Mouse (Mus musculus): Measurements from ENCODE around the gene Abcc4. TPM values are rescaled to one million over a fixed set of nuclear protein-coding genes. Genes with fewer than 3 reads are reported as not detected.
A peak's percentile ranks its signal among the peaks of the same experiment; 100 is the strongest.

Abcc4 gene
- total RNA-seq, 2 experiments from 2014 or later: 7.9 to 9.6 TPM

- intact Hi-C loops (cut with DNase I): loop anchor here (2.0 kb wide), 1 partner anchor 21 kb away; no protein-coding TSS in a partner anchor
- no peak for DNase-seq (ENCODE audit: low spot score in 2 of 2)
Observed at GRCm38 (mm10) chr14:118485646-118486045, 220.4 kb downstream of the Abcc4 start.

- no peak for DNase-seq (ENCODE audit: low spot score in 2 of 2)
- intact Hi-C loops (cut with DNase I): no loop called here
Observed at GRCm38 (mm10) chr14:118482320-118482719, 223.7 kb downstream of the Abcc4 start.

GRCm38 (mm10) chr14:118481779-118482178 lies 224.2 kb downstream of the Abcc4 start:
- intact Hi-C loops (cut with DNase I): no loop called here
- no peak for DNase-seq (ENCODE audit: low spot score in 2 of 2)

GRCm38 (mm10) chr14:118476329-118476728 lies 229.7 kb downstream of the Abcc4 start:
- DNase-seq (ENCODE audit: low spot score in 2 of 2): no peak
- intact Hi-C loops (cut with DNase I): no loop called here

- intact Hi-C loops (cut with DNase I): no loop called here
- DNase-seq (ENCODE audit: low spot score in 2 of 2): no peak
Observed at GRCm38 (mm10) chr14:118475100-118475454, 230.9 kb downstream of the Abcc4 start.

- DNase-seq (ENCODE audit: low spot score in 2 of 2): peak in 1 of 2 experiments; percentile 22
- intact Hi-C loops (cut with DNase I): loop anchor here (5.0 kb wide), 1 partner anchor 37 kb away; no protein-coding TSS in a partner anchor
Observed at GRCm38 (mm10) chr14:118474226-118475099, 231.6 kb downstream of the Abcc4 start.

- intact Hi-C loops (cut with DNase I): loop anchor here (5.0 kb wide), 1 partner anchor 37 kb away; no protein-coding TSS in a partner anchor
- peak; percentile 30 to 54 for DNase-seq (ENCODE audit: low spot score in 2 of 2)
Observed at GRCm38 (mm10) chr14:118473831-118474193, 232.2 kb downstream of the Abcc4 start.

GRCm38 (mm10) chr14:118473188-118473830 lies 232.7 kb downstream of the Abcc4 start:
- DNase-seq (ENCODE audit: low spot score in 2 of 2): no peak
- intact Hi-C loops (cut with DNase I): loop anchor here (5.0 kb wide), 1 partner anchor 36 kb away; no protein-coding TSS in a partner anchor

GRCm38 (mm10) chr14:118465331-118465730 lies 240.7 kb downstream of the Abcc4 start:
- no peak for DNase-seq (ENCODE audit: low spot score in 2 of 2)
- intact Hi-C loops (cut with DNase I): loop anchor here (2.0 kb wide), 1 partner anchor 19 kb away; no protein-coding TSS in a partner anchor

- DNase-seq (ENCODE audit: low spot score in 2 of 2): no peak
- intact Hi-C loops (cut with DNase I): loop anchor here (2.0 kb wide), 1 partner anchor 20 kb away; no protein-coding TSS in a partner anchor
Observed at GRCm38 (mm10) chr14:118464401-118464800, 241.6 kb downstream of the Abcc4 start.

GRCm38 (mm10) chr14:118452572-118452971 lies 253.4 kb downstream of the Abcc4 start:
- intact Hi-C loops (cut with DNase I): no loop called here
- no peak for DNase-seq (ENCODE audit: low spot score in 2 of 2)

GRCm38 (mm10) chr14:118440155-118440554 lies 265.9 kb downstream of the Abcc4 start:
- DNase-seq (ENCODE audit: low spot score in 2 of 2): no peak

GRCm38 (mm10) chr14:118437156-118437931 lies 268.7 kb downstream of the Abcc4 start:
- peak in 1 of 2 experiments; percentile 8 for DNase-seq (ENCODE audit: low spot score in 2 of 2)
- intact Hi-C loops (cut with DNase I): loop anchor here (5.0 kb wide), 2 partner anchors 35 to 115 kb away; no protein-coding TSS in a partner anchor

More at GRCm38 (mm10) chr14:118440155-118440554, 265.9 kb downstream of the Abcc4 start:
- intact Hi-C loops (cut with DNase I): no loop called here

- intact Hi-C loops (cut with DNase I): loop anchor here (5.0 kb wide), 2 partner anchors 36 to 116 kb away; no protein-coding TSS in a partner anchor
- peak; percentile 21 to 50 for DNase-seq (ENCODE audit: low spot score in 2 of 2)
Observed at GRCm38 (mm10) chr14:118436791-118437155, 269.2 kb downstream of the Abcc4 start.

GRCm38 (mm10) chr14:118435676-118436330 lies 270.2 kb downstream of the Abcc4 start:
- intact Hi-C loops (cut with DNase I): loop anchor here (5.0 kb wide), 2 partner anchors 36 to 116 kb away; no protein-coding TSS in a partner anchor
- no peak for DNase-seq (ENCODE audit: low spot score in 2 of 2)

- DNase-seq (ENCODE audit: low spot score in 2 of 2): no peak
- intact Hi-C loops (cut with DNase I): loop anchor here (5.0 kb wide), 2 partner anchors 37 to 117 kb away; no protein-coding TSS in a partner anchor
Observed at GRCm38 (mm10) chr14:118434842-118435241, 271.2 kb downstream of the Abcc4 start.

- intact Hi-C loops (cut with DNase I): no loop called here
Observed at GRCm38 (mm10) chr14:118433848-118434247, 272.2 kb downstream of the Abcc4 start.

More at GRCm38 (mm10) chr14:118433848-118434247, 272.2 kb downstream of the Abcc4 start:
- DNase-seq (ENCODE audit: low spot score in 2 of 2): no peak
